Mouse (Mus musculus) kidney, adult 9 months (tissue): Measurements from ENCODE around the gene Fgfr2.
A peak's percentile ranks its signal among the peaks of the same experiment; 100 is the strongest.

Source experiments
- DNase-seq: peaks from one replicate; pipeline ENCODE4 v3.0.0; 2022

Fgfr2 gene

GRCm38 (mm10) chr7:131846066-131846905 lies 1276.9 kb downstream of the Fgfr2 start:
- no peak for DNase-seq

DNA sequence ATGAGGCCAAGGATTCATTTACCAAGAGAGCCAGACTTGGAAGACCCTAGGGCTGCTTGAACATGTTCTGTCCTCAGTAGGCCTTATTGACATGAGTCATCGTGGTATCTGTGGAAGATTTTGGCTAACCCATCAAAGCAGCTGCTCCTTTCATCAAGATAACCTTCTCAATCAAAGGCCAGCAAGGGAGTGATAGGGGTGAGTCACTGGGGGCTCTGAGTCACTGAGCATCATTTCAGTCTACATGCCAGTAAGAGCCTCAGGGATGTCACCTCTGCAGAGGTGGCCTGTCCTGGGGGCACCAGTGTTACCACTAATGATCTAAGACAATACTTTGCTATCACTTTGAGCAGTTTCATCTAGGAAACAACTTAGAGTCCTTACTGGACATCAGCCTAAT lies 1292.9 kb downstream of the Fgfr2 start:
- DNase-seq: no peak

DNA sequence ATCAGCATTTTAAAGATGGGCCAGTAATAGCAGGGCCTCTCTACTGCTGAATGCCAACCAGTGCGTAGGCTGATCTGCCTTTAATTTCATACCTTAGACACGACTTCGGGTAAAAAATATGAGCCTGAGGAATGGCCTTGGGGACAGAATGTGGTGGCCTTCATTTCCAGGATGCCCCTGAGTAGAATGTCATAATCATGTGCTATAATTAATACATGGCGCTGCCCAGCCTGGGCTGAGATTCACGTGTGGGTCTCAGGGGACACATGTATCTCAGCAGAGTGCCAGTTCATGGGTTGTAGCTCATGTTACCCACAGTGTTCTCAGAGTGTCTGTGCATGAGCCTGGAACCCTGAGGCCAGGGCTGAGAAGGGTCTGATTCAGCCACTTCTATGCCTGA lies 1296.3 kb downstream of the Fgfr2 start:
- no peak for DNase-seq

- no peak for DNase-seq
Measured at GRCm38 (mm10) chr7:131817976-131818375, 1305.2 kb downstream of the Fgfr2 start.

DNA sequence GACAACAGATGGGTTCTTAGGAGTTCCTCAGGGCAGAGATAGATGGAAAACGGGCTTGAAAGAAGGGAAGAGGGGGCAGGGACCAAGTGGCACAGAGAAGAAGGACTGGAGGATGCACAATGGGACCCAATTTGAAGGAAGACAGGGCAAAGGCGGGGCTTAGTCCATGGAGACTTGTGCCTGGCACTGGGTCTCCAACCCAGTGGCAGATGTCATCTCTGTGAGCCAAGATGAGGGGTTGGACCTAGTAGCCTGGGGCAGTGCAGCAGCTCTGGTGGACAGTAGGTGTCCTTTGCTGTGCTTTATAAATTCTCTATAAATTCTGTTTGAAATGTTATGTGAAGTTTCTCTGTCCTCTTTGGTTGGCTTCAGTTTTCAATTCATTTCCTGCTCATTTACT lies 1306.5 kb downstream of the Fgfr2 start:
- DNase-seq: no peak

GRCm38 (mm10) chr7:131812116-131812515 lies 1311.0 kb downstream of the Fgfr2 start:
- no peak for DNase-seq

- no peak for DNase-seq
Measured at GRCm38 (mm10) chr7:131810916-131811315, 1312.2 kb downstream of the Fgfr2 start.

- peak; percentile 6 for DNase-seq
Measured at GRCm38 (mm10) chr7:131809584-131810181, 1313.5 kb downstream of the Fgfr2 start.

DNA sequence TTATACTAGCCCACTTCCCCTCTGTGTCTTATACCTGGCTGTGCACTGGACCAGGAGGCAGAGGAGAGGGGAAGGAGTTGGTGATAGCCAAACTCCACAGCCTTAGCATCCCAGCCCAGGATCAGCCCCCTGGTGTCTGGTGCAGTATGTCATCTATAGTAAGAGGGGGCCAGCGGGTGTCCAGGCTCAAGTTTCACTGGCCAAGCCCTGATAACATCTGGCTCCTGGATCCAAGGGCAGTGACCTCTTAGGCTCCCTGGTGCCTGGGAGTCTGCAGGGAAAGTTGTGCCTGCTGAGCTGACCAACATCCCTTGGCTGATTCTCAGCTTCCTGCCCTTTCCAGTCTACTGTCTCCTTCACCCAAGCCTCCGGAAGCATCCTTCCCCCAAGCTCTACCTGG lies 1315.9 kb downstream of the Fgfr2 start:
- no peak for DNase-seq

- no peak for DNase-seq
Measured at GRCm38 (mm10) chr7:131805525-131806202, 1317.5 kb downstream of the Fgfr2 start.

DNA sequence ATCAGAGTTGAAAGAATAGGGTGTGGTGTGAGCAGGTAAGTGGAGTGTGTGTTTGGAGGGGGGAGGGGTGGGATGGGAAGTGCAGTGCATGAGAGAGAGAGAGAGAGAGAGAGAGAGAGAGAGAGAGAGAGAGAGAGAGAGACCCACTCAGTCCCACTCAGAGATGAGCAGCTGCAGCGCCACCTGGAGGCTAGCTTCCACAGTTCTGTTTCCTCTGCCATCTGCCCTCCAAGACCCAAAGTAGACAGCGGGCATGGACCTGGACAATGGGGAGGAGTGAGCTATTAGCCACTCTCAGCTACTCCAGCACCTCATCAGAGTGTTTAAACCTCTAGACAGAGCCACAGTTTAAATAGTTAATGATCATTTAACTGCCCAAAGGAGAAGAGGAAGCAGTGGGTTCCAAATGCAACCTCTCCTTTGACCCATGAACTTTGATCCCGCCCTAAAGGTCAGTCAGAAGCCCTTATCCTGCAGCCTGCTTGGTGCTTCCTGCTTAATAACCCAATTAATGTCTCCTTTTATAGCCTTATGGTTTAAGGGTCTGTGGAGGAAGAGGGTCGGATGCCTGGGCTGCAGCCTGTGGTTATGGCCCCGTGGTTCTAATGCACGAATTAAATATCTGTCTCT lies 1322.6 kb downstream of the Fgfr2 start:
- peak; percentile 55 for DNase-seq

GRCm38 (mm10) chr7:131797161-131797560 lies 1326.0 kb downstream of the Fgfr2 start:
- no peak for DNase-seq

GRCm38 (mm10) chr7:131788595-131789206 lies 1334.4 kb downstream of the Fgfr2 start:
- DNase-seq: no peak

DNA sequence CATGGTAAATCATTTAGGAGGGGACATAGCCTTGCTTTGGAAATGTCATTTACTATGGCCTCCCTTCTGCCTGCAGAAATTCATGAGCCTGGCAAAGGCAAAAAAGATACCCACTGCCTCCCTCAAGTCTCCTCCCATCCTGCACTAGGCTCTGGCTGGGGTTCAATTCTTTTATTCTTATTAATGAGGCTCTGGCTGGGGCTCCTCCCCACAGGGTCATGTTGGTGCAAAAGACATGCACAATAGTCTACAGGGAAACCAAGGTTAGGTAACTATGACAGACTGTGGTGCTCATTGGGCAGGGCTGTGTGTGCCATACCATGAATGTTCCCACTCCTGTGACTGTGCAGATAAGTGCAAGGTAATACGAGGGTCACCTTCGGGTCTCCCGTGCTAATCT lies 1337.4 kb downstream of the Fgfr2 start:
- DNase-seq: no peak

DNA sequence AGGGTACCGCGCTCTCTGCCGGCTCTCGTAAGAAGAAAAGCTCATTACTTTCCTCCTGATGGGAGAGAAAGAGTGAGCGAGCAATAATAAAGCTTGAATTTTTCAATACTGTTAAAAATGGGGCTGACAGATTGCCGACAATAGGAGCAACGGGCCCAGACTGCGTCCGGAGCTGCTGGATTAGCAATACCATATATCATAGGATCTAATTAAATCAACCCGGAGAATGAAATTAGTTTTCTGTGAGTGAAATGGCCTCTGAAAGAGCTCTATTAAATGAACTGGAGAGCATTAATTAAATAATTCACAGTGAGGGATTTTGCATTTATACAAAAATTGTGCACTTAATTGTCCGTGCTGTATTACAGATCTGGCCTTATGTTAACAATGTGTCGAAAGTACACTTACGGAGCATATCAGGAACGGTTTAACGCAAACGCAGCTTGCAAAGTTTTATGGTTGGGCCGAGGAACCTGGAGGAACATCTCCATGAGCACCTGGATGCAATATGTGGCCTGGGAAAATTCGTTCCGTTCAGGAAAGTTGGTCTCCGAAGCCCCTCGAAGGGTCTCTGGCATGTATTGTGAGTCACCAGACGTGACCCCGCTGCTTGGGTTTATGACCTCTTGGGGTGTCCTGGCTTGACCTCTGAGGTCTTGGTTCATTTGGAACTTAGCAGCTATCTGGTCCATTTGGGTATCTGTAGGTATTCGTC lies 1344.7 kb downstream of the Fgfr2 start:
- DNase-seq: no peak

DNA sequence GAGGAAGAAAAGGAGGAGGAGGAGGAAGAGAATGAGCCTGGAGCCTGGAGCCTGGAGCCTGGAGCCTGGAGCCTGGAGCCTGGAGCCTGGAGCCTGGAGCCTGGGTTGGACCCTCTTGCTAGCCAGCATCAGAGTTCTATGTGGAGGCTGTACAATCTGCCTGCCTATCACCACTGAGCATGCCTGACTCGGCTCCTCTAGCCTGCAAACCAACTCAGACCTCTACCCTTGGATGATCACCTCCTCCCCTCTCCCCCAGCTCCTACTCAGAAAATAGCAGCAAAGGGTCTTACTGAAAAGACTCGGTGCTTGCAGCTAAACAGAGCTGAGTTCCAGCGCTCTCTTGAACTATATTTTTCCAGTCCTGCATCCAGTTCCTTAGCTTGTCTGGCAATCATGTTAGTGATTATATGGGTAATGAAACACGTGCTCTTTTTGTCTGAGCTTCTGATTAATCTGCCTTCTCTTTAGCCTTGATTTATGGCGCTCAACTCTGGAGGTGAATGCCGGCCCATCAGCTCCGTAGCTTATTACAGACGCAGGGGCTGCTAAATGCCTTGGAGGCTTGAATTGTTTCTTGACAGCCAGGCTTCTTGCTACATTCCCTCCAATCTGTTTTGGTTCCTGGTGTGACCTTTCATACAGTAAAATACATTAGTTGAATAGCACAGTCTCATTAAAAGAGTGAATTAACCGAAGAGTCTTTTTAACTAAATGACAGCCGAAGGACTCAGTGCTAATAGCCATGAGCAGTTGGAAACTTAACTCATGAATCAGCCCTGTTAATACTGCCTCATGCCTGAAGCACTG lies 1345.5 kb downstream of the Fgfr2 start:
- peak; percentile 34 for DNase-seq

DNA sequence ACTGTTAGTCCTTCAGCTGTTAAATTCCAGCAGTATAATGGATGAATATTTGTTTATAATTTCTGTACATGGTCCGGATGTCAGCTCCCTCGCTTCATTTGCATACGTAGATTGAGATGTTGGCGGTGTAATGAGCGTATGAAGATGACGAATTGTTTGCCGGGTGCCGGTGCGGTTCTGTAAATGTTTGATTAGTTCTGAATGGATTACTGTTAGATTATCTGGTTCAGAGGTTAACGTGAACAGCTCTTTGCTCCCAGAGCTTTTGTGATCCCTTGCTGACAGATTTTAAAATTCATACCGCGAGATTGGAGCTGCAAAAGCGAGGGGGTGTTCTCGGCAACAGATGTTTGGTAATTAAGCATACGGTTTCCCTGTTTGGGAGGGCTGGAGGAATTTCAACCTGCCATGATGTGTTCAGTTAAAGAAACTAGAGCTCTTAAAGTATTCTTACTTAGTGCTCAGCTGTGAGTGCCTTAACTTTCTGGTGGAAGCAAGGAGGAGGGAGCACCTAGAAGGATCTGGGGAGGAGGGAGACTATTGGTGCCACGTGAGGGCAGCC lies 1346.9 kb downstream of the Fgfr2 start:
- DNase-seq: peak; percentile 59

DNA sequence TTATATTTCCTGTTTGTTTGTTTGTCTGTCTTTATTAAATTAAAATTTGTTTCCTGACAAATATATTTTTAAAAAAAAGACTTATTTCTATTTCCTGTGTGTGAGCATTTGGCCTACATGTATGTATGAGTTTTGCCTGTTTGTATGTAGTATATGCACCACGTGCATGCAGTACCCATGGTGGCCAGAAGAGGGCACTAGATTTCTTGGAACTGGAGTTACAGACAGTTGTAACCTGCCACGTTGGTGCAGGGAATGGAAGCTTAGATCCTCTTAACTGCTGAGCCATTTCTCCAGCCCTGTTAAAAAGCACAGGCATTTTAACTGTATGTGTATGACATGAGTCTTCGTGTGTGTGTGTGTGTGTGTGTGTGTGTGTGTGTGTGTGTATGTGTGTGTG lies 1365.2 kb downstream of the Fgfr2 start:
- no peak for DNase-seq

DNA sequence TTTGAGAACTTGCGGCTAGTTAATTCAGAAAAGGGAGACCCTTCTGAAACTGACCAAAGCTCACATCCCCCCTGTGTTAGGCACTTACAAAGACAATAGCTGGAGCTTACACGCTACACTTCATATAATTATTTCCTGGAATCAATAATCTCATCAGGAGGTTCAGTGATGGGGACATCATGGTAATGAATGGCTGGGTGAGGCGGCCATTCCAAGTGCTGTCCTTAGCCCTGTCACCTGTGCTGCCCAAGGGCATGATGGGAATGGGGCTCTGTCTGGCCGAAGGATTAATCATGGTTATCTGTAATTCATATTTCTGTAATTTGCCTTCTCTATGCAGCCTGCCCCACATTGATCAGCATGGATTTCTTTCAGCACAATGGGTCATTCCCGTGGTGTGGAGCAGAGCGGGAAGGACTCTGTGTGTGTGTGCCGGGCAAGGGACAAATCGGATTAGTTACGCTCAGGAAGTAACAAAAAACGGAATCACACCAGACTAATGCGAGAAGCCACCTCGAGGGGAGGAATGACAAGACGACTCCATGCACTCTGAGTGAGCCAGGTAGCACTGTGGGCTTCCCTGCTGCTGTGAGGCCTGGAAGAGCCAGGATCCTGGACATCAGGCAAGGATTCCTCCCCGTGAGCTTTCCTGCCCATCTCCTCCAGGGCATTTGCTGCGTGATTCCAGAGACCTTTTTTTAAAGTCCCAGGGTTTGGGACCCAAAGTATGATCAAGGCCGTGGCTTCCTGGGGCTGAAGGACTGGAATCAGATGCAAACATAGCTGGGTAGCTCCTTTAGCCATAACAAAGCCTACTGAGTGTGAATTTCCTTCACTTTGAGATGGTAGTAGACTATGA lies 1375.8 kb downstream of the Fgfr2 start:
- no peak for DNase-seq

GRCm38 (mm10) chr7:131746752-131747151 lies 1376.4 kb downstream of the Fgfr2 start:
- DNase-seq: no peak
